Mouse (Mus musculus) frontal cortex, postnatal 36 days (tissue): ENCODE data around the gene Wdhd1.

Experiments used
- DNase-seq, 2 experiments: peaks; one replicate each; pipeline ENCODE4 v3.0.0; 2022; ENCODE audit warnings: low spot score in 2 of 2

Wdhd1 gene

DNA sequence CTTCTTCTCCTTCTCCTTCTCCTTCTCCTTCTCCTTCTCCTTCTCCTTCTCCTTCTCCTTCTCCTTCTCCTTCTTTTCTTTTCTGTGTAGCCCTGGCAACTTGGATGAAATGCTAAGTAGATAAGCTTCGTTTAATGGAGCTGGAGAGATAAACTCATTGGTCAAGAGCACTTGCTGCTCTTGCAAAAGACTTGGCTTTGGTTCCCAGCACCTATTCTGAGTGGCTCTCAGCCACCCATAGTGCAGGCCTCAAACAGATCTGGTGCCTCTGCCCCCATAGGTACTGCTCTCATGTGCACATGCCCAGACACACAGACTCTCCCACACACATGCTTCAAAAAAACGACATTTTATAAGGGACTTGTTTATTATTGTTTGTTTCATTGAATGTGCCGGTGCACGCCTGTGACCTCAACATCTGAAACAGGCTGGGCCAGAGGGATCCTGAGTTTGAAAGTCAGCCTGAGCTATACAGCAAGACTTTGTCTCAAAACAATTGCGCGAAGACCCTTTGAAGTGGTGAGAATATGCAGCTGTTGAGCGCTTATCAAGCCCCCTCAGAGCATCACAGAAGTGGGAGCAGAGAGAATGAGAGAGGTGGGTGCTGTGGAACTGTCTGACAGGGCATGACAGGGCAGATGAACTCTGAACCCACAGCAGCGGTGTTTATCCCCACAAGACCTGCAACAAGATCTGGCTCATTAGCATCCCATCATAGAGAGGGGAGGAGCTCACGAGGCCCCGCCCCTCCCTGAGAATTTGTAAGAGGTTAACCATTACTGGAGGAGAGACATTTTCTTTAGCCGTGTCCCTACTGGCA is 53.8 kb downstream of the Wdhd1 start:
- no peak for DNase-seq

DNA sequence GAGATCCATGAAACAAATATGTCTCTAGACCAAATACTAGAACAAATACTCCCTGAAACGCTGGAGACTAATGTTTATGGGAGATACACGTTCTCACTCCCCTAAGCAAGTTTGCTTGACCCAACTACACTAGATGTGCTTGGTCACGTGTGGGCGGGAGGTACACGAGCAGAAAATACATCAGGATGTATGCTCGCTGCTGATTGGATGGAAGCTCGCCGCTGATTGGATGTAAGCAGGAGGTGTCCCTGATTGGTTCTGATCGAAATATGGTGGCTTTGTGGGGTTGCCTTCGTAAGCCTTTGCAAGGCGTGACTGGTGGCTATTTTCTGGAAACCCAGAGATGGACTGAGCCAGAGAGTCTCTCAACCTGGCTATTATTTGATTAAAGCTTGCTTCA is 55.1 kb downstream of the Wdhd1 start:
- no peak for DNase-seq

- no peak for DNase-seq
These were observed 56.2 kb downstream of the Wdhd1 start for GRCm38 (mm10) chr14:47220231-47221025.

DNA sequence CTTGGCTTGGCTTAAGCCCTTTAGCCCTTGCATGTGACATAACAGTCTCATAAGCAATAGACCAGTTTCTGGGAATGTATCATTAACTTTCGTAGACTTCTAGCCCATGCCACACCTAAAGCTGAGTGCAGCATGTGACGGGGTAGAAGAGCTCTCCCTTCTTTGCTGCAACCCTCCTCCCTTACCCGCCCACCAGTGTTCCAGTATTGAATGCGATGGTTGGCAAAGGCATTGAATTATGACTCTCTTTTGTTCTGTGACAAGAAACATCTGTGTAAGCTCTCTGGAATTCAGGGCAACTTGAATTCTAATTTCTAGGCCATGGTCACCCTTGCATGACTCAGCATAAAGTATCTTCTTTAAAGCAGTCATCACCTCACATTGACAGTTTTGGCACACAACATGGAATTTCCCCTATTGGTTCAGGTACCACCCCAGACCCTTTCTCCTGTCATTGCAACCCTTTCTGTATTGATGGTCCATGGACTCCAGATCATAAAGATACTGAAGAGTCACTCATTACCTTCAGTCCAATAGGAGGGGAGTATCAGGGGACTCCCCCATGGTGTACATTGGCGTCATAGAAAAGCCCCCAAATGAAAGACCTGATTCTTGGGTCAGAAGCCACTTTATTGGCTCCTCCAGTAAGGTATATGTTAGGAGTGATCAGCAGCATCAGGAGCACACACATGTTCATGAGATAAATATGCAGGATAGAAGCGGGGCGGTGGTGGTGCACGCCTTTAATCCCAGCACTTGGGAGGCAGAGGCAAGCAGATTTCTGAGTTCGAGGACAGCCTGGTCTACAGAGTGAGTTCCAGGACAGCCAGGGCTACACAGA is 57.7 kb downstream of the Wdhd1 start:
- DNase-seq = no peak

GRCm38 (mm10) chr14:47216541-47216940 is 60.1 kb downstream of the Wdhd1 start:
- DNase-seq = no peak

- no peak for DNase-seq
These were observed 62.3 kb downstream of the Wdhd1 start for GRCm38 (mm10) chr14:47214367-47214766.

DNA sequence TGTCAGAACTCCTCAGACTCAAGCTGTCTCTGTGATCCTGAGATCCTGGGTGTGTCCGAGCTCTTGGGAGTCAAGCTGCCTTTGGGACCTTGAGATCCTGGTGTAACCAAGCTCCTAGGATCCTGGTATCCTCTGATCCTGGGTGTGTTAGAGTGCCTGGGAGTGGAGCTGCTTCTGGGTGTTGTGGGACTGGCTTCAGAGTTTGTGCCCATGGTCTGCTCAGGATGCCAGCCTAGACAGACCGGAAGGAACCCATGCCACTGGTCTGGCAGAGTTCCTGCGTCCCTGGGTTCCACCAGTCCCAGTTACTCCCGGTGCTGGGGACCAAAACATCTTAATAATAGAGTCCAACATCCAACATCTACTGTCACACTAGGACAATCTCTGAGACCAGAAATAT is 63.4 kb downstream of the Wdhd1 start:
- no peak for DNase-seq

- DNase-seq = no peak
These were observed 66.9 kb downstream of the Wdhd1 start for GRCm38 (mm10) chr14:47209669-47210164.

- DNase-seq = no peak
These were observed 67.8 kb downstream of the Wdhd1 start for GRCm38 (mm10) chr14:47208564-47209493.

GRCm38 (mm10) chr14:47206601-47207000 is 70.1 kb downstream of the Wdhd1 start:
- DNase-seq = no peak

DNA sequence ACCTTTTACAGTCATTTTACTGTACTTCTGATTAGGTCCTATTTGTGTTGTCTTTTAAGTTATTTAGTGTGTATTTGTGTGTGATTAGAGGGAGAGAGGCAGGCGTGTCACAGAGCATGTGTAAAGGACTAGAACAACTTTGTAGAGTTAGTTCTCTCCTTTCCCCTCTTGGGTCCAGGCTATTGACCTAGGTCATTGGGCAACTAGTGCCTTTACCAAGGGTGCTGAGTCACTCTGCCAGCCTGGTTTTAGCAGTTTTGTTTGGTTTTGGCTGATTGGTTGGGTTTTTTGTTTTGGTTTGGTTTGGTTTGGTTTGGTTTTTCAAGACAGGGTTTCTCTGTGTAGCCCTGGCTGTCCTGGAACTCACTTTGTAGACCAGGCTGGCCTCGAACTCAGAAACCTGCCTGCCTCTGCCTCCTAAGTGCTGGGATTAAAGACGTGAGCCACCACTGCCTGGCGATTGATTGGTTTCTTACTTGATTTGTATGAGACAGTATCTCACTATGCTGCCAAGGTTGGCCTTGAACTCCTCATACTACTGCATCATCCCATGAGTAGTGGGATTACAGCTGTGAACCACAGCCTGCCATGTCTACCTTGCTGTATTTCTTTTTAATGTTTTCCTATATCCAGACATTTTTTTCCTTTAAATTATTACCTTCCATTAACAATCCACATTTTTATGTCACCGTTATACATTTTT is 71.2 kb downstream of the Wdhd1 start:
- no peak for DNase-seq

- no peak for DNase-seq
These were observed 79.3 kb downstream of the Wdhd1 start for GRCm38 (mm10) chr14:47197340-47197739.

DNA sequence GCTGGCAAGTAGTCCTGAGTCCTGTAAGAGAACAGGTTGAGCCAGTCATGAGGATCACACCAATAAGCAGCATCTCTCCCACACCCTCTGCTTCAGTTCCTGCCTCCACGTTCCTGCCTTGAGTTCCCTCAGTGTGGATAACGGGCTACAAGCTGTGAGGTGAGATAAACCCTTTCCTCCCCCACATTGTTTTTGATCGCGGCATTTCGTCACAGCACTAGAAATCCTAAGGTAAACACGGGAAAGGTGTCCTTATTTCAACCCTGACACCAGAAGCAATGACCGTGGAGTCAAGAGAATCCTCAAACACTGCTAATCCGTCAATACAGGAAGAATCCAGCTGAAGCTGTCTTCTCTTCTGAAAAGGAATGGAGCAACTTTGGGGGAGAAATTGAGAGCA is 79.9 kb downstream of the Wdhd1 start:
- no peak for DNase-seq

- no peak for DNase-seq
These were observed 82.6 kb downstream of the Wdhd1 start for GRCm38 (mm10) chr14:47194096-47194495.

DNA sequence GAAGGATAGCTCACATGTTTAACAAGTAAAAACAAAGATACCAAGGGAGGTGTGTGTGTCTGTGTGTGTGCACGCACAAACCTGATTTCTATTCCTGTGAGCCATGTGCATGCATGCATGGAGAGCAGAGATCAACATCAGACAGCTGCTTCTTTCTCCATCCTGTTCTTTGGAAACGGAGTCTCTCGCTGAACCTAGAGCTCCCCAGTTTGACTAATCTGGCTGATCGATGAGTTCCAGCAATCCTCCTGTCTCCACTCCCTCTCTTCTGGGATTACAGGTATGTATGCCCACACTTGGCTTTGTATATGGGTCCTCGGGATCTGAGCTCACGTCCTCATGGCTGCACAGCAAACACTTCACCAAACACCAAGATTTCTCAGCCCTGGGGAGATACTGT is 83.2 kb downstream of the Wdhd1 start:
- no peak for DNase-seq

- DNase-seq = no peak
These were observed 84.8 kb downstream of the Wdhd1 start for GRCm38 (mm10) chr14:47191861-47192260.
